Mouse (Mus musculus) liver, adult 2 months (tissue): ENCODE data around the gene Cd9.

Source experiments
- CTCF ChIP-seq: fragments of 200-500 bp; IDR thresholded peaks from 2 replicates; pipeline ENCODE4 v1.5.1; 2011; ENCODE audit warnings: low read depth, low read length, control low read depth
- POLR2A ChIP-seq: fragments of 200-500 bp; IDR thresholded peaks from 2 replicates; pipeline ENCODE4 v1.6.1; 2011; ENCODE audit warnings: low read length, control low read depth; ENCODE audit not compliant: insufficient read depth; ENCODE audit errors: extremely low read depth

DNA sequence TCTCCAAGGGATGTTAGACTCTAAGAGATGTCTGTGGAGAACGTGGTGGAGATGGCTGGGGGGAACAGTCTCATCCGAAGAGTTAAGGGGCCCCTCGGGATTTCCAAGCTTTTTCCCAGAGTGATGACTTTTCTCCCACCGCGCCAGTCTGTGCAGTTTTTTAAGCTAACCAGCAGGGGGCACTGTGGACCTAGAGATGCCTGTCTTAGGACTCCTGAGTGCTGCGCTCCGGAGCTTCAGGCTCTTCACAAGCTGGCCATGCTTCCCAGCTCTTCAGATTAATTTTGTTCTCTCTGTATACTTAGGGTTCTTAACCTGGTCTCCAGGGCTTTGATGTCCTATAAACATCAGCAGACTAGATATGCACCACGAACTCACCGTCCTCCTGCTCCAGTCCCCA is 75.8 kb downstream of the Cd9 start:
- peak; percentile 84 for TF ChIP-seq CTCF
- TF ChIP-seq POLR2A = no peak
